Mouse (Mus musculus): ENCODE data around the gene Sv2b. TPM values are rescaled to one million over a fixed set of nuclear protein-coding genes. Genes with fewer than 3 reads are reported as not detected.

Sv2b gene
- total RNA-seq, 1 experiment from 2014 or later, result 0.30 TPM

DNA sequence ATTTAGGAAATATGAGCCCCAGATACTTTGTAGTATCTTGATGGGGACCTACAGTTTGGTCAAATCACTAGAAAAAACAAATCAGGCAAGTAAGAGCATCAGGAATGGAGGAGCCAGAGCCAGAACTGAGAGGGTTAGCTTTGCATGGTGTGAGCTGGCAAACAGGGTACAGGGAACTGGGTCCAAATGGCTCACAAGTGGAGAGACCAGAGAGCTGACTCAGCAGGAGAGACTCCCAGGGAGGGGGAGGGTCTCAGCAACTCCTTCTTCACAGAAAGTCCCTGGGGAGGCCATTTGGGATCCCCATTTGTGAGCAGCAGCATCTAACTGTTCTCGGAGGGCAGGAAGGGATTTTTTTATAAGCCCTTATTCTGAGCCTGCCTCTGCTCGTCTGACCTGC is 18.5 kb downstream of the Sv2b start:
- no peak for DNase-seq

DNA sequence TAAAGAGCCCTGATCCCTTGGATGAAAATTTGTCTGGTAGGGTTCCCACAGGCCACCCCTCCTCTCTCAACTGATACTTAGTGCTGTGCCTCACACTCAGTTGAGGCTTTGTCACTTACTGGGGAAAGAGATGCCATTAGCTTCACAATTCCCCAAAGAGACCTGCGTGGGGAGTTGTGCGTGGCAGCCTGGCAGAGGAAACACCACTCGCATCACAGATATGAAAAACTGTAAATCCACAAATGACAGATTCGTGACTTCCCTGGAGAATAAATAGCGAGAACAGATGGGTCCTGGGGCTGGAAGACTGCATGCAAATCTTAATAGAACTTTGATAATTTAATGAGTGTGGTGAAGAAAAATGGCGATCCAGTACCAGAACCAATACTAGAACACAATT is 21.8 kb downstream of the Sv2b start:
- DNase-seq, result no peak

DNA sequence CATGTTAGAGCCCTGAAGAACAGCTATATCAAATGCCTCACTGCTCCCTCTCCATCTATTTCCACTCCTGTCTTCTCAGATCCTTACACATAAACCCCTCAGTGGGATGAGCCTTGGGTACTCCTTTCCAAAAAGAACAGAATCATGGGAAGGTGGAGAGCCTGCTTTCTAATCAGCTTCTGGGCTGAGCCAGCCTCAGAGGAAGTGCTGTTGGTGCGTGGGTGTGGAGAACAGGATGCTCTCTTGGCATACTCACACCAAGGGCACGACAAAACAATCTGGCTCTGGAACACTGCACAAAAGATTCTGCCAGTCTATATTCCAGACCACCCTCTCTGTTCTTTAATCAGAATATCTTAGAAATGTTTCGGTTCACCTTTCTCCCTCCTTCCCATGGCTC is 26.1 kb downstream of the Sv2b start:
- no peak for DNase-seq

DNA sequence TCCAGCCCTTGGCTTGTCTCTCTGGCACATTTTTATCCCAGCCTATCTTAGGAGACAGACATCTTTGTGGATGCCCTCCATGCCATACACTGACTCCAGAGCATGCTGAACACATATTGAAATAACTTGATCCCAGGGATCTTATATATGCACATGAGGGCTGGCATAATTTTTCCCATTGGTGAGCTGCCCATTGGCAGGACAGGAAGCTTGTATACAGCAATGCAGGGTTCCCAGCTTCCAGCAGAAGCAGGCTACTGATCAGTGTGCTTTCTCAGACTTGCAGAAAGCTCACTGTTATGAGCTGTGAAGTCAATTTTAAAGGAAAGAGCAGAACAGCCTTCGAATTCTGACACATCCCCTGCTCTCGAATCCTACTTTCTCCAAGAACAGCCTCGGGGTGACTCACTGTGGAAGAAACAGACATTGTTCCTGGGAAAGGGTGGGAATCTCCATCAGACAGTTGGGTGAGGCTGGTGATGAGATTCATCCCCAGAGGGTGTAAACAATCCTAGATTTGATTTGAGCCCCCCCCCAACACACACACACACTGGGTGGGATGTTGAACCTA is 26.9 kb downstream of the Sv2b start:
- no peak for DNase-seq

DNA sequence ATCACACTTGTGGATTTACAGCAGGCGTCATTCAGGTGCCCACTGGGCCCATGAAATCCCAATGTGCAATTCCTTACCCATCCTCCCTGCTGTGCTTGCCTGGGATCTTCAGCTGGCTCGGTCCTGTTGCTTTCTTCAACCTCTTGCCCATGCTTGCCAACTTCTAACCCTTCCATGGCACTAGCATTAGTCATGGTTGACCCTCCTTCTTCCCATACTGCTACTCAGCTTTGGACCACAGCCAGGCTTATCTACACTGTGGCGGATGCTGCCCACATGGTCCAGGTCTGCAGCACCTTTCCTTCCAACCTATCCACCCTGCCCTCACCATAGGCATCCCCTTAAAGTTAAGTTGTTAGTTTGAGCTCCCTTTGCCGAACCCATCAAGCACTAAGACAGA is 28.0 kb downstream of the Sv2b start:
- no peak for DNase-seq

DNA sequence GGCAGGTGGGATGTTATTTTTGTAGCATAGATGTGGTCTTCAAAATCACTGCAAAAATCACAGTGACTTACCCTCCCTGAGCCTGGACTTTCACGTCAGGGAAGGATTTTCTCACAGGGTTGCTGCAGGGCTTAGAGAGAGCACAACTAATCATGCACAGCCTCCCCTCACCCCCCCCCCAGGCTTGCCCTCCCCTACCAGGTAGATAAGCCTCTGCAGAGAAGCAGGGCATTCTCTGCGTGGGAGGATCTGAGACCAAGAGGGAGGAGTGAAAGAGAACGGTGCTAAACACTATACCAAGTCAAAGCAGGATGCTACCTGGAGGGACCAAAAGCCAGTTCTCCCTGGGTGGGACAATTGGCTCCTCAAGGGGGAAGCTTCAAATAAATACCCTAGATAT is 31.2 kb downstream of the Sv2b start:
- DNase-seq, result no peak

DNA sequence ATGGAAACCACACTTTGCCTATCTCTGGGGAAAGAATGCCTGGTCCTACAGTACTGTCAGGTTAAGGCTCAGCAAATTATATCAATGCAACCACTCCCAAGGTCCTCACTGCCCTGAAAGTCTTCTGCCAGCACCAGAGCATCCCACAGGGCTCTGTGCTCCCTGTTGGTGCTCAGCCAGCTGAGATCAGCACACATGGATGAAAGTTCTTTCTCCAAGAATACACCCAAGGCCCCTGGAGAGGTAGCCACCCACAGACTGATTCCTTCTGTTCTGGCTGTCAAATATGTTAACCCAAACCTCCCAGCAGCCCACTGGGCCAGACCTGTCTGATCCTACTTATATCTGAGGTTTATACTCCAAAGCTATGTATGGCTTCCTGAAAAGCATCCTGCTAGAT is 32.3 kb downstream of the Sv2b start:
- no peak for DNase-seq

DNA sequence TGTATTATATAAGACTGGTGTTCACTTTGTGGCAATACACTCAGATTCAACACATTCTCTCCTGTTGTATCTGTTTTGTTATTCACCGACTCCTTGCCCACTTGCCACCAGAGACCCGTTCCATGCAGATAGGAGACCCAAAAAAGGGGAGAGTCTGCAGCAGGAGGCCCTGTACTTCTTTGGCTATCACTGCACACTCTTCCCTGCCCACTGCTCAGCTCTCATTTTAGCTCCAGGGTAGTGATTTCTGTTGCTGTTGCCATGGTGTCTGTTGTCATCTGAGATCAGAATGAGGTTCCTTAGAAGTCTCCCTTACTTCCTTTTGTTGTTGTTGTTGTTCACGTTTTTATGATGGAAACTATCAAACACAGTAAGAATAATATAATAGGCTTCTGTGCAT is 34.5 kb downstream of the Sv2b start:
- no peak for DNase-seq

DNA sequence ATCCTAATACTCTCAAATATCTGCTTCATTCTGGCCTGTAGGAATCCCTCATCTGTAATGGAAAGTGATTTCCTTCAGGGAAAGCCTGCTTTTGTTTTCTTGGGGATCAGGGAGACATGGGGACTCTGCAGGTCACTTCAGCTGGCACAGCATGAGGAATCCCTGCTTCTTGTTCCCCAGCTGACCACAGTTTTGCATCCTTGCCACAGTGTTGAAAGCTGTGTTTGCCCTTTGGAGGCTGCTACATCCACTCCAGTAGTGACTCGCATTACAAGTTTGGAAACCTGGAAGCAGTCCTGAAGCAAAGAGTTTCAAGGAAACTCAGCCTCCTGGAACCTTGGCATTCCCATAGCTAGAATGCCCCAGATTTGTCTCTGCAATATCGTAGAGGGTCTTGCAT is 35.4 kb downstream of the Sv2b start:
- no peak for DNase-seq

DNA sequence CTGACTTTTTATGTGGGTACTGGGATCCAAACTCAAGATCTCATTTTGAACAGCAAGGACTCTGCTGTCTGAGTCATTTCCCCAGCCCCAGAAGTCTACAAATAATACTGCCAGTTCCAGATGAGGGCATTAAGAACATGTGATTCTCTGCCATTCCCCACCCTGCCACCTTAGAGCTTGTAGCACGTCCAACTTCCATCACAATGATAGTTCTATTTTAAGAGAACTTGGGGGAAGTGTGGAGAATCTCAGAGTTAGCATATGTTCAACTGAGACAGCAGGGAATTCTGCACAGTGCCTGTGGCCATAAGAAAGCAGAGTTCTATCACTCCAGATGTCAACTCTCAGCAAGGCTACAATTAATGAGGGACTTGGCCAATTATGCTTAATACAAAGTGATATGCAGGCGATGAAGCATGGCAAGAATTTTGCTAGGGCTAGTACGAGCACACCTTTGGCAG is 37.1 kb downstream of the Sv2b start:
- no peak for DNase-seq

DNA sequence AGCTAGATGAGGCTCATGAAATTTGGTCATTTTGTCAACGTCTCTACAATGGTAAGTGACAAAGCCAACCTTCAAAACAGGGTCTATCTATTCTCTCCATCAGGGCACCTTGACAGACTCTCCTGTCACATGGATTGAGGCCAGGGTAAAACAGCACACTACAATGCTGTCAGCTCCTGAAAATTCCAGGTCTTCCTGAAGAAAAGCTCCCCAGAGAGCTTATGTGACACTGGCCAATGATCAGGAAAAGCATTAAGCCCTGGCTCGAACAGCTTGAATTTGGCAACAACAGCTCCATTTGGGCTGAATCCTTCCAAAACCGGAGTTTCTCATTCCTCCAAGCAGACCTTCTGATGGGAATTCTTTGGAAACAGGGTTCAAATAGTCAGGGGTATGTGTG is 37.8 kb downstream of the Sv2b start:
- no peak for DNase-seq

DNA sequence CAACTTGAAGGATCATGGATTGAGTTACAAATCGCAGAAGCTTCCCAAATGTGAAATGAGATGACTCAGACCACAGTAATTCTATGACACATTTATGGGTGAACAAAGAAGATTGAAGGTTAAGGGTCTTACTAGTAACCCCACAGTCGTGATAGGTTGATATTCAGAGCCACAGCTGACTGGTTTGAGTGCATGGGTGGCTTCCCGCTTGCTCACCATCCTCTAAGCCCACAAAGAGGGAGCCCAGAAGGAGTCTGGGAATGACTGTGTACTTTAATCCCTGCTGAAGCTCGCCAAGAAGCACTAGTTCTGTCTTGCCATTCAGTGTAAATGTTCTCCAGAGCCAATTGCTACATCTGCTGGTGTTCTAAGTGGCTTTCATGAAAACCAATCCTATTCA is 41.8 kb downstream of the Sv2b start:
- no peak for DNase-seq

DNA sequence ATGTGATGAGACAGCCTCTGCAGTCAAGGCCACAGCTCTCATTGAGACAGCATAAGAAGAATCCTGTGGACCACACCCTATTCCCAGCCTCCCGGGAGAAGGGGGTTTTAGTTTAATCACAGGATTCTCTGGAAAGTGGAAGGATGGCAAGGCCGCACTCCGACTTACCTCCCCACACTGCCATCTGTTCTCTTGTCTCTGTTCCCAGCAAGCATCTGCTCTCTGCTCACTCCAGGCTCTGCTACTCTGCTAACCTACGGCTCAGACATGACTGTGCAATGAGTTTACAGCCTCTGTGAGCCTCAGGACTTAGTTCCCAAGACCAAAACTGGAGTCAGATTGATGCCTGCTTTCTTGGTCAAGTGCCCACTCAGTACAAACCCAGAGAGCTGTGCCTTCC is 43.8 kb downstream of the Sv2b start:
- no peak for DNase-seq

DNA sequence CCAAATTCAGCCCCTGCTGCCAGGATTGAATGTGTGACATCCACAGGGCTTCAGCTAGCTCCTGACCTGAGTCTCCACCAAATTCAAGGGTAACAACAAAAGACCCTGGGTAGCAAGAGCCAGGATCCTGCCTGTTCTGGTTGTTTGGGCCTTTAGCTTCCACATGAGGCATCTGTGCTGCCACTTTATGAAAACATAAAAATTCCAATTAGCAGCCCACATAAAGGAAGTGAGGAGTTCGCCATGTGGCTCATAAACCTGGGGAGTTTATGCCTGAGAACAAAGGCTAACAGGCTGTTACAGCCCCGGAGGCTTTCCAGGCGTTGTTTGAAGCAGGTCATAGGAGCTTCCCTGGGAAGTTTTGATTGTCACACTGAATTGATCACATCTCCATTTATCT is 49.1 kb downstream of the Sv2b start:
- no peak for DNase-seq

DNA sequence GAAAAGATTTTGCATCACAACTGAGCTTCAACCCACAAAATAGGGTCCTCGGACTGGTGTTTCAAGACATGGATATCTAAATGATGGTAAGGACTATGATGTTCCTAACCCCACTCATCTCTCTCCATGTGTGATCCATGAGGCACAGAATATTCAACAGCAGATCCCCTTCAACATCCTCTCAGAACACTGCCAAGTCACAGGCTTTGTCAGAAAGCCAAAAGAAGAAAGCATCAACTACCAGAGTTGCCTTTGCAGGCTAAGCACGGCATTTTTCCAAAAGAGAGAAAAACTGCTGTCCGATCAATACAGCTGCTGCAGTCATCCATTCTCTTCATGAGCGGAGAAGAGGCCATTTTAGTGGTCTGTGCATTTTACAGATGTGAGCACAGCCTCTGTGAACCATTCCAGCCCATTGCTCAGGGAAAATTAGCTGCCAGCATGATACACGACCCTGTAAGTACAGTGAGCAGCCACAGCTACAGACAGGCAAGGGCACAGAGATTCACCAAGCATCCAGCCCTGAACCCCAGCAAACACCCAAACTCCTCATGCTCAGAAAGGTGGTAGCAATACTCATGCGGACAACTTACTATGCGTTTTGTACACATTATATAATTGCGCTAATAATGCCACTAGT is 55.3 kb downstream of the Sv2b start:
- DNase-seq, result no peak

DNA sequence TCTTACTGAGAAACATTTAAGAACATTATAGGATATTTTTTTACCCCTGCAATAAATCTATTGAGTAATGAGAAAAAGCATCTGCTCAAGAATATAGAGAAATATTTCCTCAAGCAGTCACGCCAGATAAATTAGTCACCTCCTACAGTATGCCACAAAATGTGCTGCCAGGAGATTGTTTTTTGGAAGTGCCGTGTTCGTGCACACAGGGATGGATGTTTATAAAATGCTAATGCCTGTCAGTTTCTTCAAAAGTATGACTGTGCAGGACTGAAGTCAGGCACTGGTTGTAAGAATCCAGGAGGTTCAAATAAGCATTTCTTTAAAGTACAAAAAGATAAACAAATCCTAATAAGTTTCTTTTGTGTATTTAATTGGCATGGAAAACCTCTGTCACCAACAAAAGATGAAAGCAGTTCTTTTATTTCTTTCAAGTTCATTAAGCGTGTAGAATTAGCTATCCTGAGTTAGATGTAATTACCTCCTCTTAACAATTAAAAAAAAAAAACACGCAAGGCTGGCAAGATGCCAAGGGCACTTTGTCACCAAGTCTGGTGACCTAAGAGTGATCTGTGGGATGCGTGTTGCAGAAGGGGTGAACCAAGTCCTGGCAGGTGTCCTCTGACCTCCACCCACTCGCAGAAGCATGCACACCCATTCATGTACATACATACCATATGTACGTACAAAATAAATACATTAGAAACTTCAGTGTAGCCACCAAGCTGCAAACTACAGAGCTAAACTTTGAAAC is 68.1 kb downstream of the Sv2b start:
- no peak for DNase-seq

DNA sequence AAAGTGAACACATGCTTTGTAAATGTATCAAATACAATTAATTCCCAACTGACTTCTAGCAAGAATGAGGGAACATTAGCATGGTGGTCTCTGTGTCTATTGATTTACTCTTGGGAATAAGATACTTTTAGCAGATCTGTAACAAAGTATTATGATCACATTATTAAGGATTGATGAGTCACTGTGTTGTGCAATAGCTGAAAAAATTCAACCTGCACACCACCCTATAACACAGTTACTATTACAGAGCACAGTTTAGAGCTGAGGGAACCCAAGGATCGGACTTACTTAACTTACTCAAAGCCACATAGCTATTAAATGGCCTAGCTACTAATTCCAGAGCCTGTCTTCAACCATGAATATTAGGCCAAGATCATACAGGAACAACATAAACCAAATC is 72.7 kb downstream of the Sv2b start:
- no peak for DNase-seq

DNA sequence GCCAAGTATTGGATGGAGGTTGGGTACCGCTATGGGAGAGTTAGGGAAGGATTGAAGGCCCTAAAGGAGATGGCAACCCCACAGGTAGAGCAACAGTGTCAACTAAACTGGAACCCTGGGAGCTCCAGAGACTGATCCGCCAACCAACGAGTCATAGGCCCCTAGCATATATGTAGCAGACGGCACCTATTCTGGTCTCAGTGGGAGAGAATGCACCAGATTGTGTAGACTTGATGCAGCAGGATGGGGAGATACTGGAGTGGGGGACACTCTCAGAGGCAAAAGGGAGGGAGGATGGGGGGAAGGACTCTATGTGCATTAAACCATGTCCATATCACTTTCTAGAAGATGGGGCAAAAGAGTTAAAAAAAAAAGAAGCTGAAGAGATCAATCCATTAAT is 84.9 kb downstream of the Sv2b start:
- DNase-seq, result no peak

DNA sequence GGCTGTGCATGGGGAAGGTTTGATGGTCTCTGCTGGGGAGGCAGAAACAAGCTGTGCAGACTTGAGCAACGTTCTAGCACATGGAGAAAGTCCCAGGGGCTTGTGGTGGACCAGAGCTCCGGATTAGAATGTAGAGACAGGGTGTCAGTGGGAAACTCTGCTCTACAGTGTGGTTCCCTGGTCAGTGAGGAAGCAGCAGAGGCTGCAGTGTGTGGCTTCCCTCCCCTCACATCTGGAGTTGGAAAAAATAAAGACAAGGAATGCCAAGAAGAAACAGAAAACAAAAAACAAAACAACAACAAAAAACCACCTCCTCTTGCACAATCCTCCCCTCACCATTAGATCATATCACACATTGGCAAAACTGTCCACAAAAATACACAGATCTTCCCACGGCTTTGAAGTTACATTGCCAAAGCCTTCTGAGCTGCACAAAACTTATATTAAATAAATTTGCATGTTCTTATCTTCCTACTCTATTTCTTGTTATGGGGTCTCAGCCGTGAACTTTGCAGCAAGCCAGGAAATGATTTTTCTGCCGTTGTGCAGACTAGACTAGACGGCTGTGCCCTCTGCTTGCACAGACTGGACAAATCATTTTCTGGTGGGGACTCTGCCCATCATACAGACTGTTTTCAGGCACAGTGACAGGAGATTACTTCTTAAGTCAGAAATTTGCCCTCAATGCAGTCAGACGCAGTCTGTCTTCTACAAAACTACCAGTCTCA is 86.2 kb downstream of the Sv2b start:
- DNase-seq, result no peak

DNA sequence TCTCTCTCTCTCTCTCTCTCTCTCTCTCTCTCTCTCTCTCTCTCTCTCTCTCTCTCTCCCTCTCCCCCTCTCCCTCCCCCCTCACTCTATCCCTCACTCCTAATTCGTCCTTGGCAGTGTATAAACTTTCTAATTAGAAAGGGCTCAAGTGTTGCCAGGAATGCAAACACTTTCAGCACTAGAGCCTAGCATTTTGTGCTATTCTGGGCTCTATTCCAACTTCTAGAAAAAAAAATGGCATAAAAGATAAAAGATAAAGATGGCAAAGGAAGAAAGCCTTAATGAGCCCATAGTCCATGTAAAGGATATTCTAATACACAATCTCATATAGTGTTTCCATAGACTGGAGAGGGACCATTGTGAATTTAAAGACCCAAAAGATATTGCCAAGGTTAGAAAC is 88.3 kb downstream of the Sv2b start:
- DNase-seq, result no peak

DNA sequence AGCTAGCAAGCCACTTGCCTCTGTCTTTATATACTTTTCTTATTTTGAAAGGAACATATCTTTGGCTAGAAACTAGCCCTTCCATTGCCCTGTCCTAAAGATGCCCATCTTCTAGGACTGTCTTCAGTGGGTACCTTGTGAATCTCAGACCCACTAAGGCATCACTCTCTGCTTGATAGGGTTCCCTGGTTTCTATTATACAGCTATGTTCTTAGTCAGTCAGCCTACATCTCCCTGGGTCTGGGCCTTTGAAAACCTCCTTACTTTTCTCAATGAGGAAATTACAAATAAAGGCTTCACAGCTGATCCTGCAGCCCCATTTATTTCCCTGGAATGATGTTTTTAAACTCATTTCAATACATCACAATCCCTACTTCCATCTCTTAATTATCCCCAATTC is 88.8 kb downstream of the Sv2b start:
- no peak for DNase-seq

DNA sequence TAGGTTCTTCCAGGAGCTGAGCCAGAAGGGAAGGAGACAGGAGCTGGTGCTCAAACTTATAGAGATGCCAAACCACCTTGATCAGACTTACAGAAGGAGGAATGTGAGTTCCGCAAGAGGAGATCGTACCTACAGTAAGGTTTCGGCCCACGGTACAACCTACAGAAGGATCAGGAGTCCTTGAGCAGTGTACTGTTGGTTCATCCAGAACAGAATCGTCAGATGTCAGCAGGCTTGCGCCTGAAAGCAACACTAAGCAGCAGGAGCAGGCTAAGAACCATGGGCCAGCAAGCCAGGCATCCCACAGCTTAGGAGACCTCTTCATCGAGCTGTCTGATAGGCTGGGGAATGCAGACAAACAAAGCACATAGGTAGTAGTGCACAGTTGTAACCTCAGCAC is 92.9 kb downstream of the Sv2b start:
- DNase-seq, result no peak

DNA sequence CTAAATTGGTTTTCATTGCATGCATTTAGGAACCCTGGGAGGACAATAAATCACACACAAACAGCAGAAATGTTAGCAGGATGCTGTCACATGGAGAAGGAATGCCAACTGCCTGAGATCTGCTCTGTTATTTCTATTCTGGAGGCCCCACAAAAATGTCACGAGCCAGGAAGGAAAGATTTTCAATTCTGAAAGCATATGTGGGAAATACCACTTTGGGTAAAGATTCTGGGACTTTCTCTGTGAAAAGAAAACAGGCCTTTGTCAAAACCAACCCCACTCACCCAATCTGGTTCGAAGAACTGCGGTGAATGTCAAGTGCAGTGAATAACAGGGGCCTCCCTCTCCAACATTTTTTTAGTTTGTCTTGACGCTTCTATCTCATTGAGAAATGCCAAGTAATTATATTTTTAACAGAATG is 99.8 kb downstream of the Sv2b start:
- no peak for DNase-seq
